Mouse (Mus musculus) embryo, embryonic 9.5 days (tissue): ENCODE data around the gene Llgl1.

ENCODE experiments used
- DNase-seq: peaks from one replicate; pipeline ENCODE4 v3.0.0-alpha.2; 2017; ENCODE audit errors: extremely low spot score

Llgl1 gene

GRCm38 (mm10) chr11:60699524-60700075, at the start of gene Llgl1:
Gene Llgl1 (plus strand): TSS chr11:60699723.
- DNase-seq = peak; percentile 99

GRCm38 (mm10) chr11:60696165-60696564, 3.4 kb upstream of the Llgl1 start:
- no peak for DNase-seq

GRCm38 (mm10) chr11:60697561-60697960, 2.0 kb upstream of the Llgl1 start:
- no peak for DNase-seq

- DNase-seq = peak; percentile 89
These were observed 558 bp upstream of the Llgl1 start for GRCm38 (mm10) chr11:60698806-60699523.

GRCm38 (mm10) chr11:60700320-60701185, 1.0 kb downstream of the Llgl1 start:
- no peak for DNase-seq

- no peak for DNase-seq
These were observed 2.1 kb downstream of the Llgl1 start for GRCm38 (mm10) chr11:60701611-60702010.

- DNase-seq = peak; percentile 69
These were observed 3.6 kb downstream of the Llgl1 start for GRCm38 (mm10) chr11:60703131-60703530.

GRCm38 (mm10) chr11:60704023-60704880, 4.7 kb downstream of the Llgl1 start:
- DNase-seq = no peak

GRCm38 (mm10) chr11:60705255-60705654, 5.7 kb downstream of the Llgl1 start:
- DNase-seq = no peak

- DNase-seq = no peak
These were observed 6.6 kb downstream of the Llgl1 start for GRCm38 (mm10) chr11:60706076-60706475.

GRCm38 (mm10) chr11:60706696-60707480, 7.4 kb downstream of the Llgl1 start:
- no peak for DNase-seq

- DNase-seq = no peak
These were observed 8.1 kb downstream of the Llgl1 start for GRCm38 (mm10) chr11:60707672-60708071.

GRCm38 (mm10) chr11:60708631-60709030, 9.1 kb downstream of the Llgl1 start:
- DNase-seq = no peak

- DNase-seq = no peak
These were observed 10.2 kb downstream of the Llgl1 start for GRCm38 (mm10) chr11:60709481-60710465.

GRCm38 (mm10) chr11:60711218-60711617, 11.7 kb downstream of the Llgl1 start:
- no peak for DNase-seq

- no peak for DNase-seq
These were observed 12.5 kb downstream of the Llgl1 start for GRCm38 (mm10) chr11:60712040-60712439.

GRCm38 (mm10) chr11:60712639-60713255, 13.2 kb downstream of the Llgl1 start:
- DNase-seq = no peak

- DNase-seq = no peak
These were observed 16.3 kb downstream of the Llgl1 start for GRCm38 (mm10) chr11:60715833-60716232.

- no peak for DNase-seq
These were observed 19.7 kb downstream of the Llgl1 start for GRCm38 (mm10) chr11:60719263-60719662.
